Mouse (Mus musculus): Measurements from ENCODE around the gene Txndc11. TPM values are rescaled to one million over a fixed set of nuclear protein-coding genes. Genes with fewer than 3 reads are reported as not detected.

Txndc11 gene
- total RNA-seq, 2 experiments from 2014 or later, result 35.2 to 37.7 TPM

DNA sequence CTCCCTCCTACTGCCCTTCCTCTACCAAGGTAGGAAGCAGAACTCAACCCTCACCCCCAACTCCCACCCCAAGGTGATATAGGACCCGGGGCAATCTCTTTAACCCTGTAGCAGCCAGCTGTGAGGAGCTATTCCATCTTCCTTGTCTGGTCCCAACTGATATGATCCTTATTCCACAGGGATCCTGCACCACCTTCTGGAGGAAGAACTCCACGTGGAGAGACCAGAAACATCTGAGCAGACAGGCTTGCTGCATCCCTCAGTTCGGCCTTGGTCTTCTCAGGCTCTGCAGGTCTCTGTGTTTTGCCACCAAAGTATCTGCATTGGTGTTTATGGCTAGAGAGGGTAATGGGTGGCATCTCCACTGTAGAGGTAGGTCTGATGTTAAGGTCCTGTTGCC lies 103.1 kb downstream of the Txndc11 start:
- no peak for DNase-seq (ENCODE audit: extremely low spot score in 1 of 2, low spot score in 2 of 2)
- Histone ChIP-seq H3K4me3 (no peak overlapping the region), H3K27ac (no peak overlapping the region)
- TF ChIP-seq CTCF (IDR thresholded peaks at IDR 0.05), result peak; percentile 36
- intact Hi-C loops (cut with DNase I), result loop anchor here (5.0 to 10.0 kb wide), 2 partner anchors 79 to 457 kb away; no protein-coding TSS in a partner anchor

DNA sequence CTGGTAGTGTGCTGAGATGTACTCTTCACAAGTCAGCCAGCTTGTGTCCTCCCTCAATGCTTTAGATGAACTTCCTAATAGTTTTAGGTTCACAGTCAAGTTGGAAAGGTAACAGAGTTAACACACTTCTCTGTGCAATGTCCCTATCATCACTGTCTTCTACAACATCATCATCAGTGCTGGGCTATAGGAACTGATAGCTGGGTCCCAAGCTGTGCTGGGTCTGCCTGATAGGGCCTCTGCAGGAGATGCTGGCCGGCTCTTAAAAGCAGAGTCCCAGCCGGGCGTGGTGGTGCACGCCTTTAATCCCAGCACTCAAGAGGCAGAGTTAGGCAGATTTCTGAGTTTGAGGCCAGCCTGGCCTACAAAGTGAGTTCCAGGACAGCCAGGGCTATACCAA lies 103.6 kb downstream of the Txndc11 start:
- no peak for TF ChIP-seq CTCF (IDR thresholded peaks at IDR 0.05)
- Histone ChIP-seq H3K27ac (no peak overlapping the region), H3K4me3 (no peak overlapping the region)
- no peak for DNase-seq (ENCODE audit: extremely low spot score in 1 of 2, low spot score in 2 of 2)
- intact Hi-C loops (cut with DNase I), result loop anchor here (5.0 to 10.0 kb wide), 2 partner anchors 79 to 456 kb away; no protein-coding TSS in a partner anchor

DNA sequence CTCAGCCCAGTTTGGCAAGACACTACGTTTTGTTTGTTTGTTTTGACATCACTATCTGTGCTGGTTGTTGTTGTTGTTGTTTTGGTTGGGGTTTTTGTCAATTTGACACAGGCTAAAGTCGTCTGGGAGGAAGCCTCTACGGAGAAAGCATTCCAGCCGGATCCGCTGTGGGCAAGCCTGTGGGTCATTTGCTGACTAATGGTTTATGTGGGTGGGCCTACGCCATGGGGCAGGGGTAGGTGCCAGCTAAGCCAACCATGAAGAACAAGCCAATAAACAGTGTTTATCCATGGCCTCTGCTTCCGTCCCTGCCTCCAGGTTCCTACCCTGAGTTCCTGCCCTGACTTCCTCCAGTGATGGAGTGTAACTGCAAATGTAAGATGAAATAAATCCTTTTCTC lies 106.2 kb downstream of the Txndc11 start:
- no peak overlapping the region for H3K27ac ChIP-seq
- no peak for DNase-seq (ENCODE audit: extremely low spot score in 1 of 2, low spot score in 2 of 2)
- no peak for TF ChIP-seq CTCF (IDR thresholded peaks at IDR 0.05)
- H3K4me3 ChIP-seq, result no peak overlapping the region
- intact Hi-C loops (cut with DNase I), result no loop called here

Small RNA genes within 50 kb of the gene (microRNA-seq; reads per million reads assigned to microRNA genes)
- 12.2 to 20.6 reads per million in 2 experiments for gene Gm23935

Other genes starting within 250 kb of the Txndc11 start
- gene Snn, start 73.7 kb downstream of the Txndc11 start, total RNA-seq (2021), result 100 to 1,000 TPM; 174 to 177 TPM
- 10 to 100 TPM in 1 of 2 experiments, 1 to 10 TPM in 1; 9.1 to 14.1 TPM for gene Litaf, start 68.5 kb downstream of the Txndc11 start, total RNA-seq (2021)
- 10 to 100 TPM; 68.5 to 76.4 TPM for gene Zc3h7a, start 41.7 kb upstream of the Txndc11 start, total RNA-seq (2021)
- gene Rsl1d1, start 68.7 kb upstream of the Txndc11 start, total RNA-seq (2021), result 10 to 100 TPM; 46.3 to 50.1 TPM
- gene Gspt1, start 119.7 kb upstream of the Txndc11 start, total RNA-seq (2021), result 10 to 100 TPM; 79.7 to 85.5 TPM
- gene Tnfrsf17, start 179.2 kb upstream of the Txndc11 start, total RNA-seq (2021), result not detected
- 10 to 100 TPM; 21.1 to 22.8 TPM for gene Snx29, start 188.3 kb upstream of the Txndc11 start, total RNA-seq (2021)

All from left cerebral cortex, adult 2 months (tissue).